Mouse (Mus musculus) intestine, postnatal 0 days (tissue): ENCODE results near the gene Aplp2. TPM values are rescaled to one million over a fixed set of nuclear protein-coding genes. Genes with fewer than 3 reads are reported as not detected.

Source experiments
- ATAC-seq: fragments of 200-750 bp; cut with Nextera tagmentation; 2 replicates; pipeline ENCODE4 v1.8.0; 2017; ENCODE audit warnings: mild to moderate bottlenecking, moderate TSS enrichment, moderate library complexity
- H3K27ac ChIP-seq: fragments of 300-500 bp; sonication (generic); 2 replicates; pipeline ENCODE4 v1.5.1; 2014; ENCODE audit warnings: mild to moderate bottlenecking, low read depth, low read length, moderate library complexity
- H3K27me3 ChIP-seq: fragments of 300-500 bp; sonication (generic); replicated peaks from 2 replicates; pipeline ENCODE4 v1.6.1; 2014; ENCODE audit warnings: low read length, mixed read lengths; ENCODE audit not compliant: control insufficient read depth, insufficient read depth
- H3K36me3 ChIP-seq: fragments of 300-500 bp; sonication (generic); 2 replicates; pipeline ENCODE4 v1.6.1; 2014; ENCODE audit warnings: mild to moderate bottlenecking, moderate library complexity; ENCODE audit not compliant: control insufficient read depth, insufficient read depth
- H3K4me1 ChIP-seq: fragments of 300-500 bp; sonication (generic); replicated peaks from 2 replicates; pipeline ENCODE4 v1.6.1; 2014; ENCODE audit warnings: antibody characterized with exemption, low read length, mixed read lengths; ENCODE audit not compliant: control insufficient read depth, insufficient read depth
- H3K4me2 ChIP-seq: fragments of 300-500 bp; sonication (generic); replicated peaks from 2 replicates; pipeline ENCODE4 v1.6.1; 2014; ENCODE audit warnings: low read depth, mild to moderate bottlenecking, moderate library complexity
- H3K4me3 ChIP-seq: fragments of 300-500 bp; sonication (generic); 2 replicates; pipeline ENCODE4 v1.5.1; 2014; ENCODE audit warnings: low read depth, low read length
- H3K9ac ChIP-seq: fragments of 300-500 bp; sonication (generic); 2 replicates; pipeline ENCODE4 v1.6.1; 2014; ENCODE audit warnings: mild to moderate bottlenecking, low read depth, low read length
- H3K9me3 ChIP-seq: fragments of 300-500 bp; sonication (generic); 2 replicates; pipeline ENCODE4 v1.6.1; 2016; ENCODE audit warnings: mixed run types; ENCODE audit not compliant: control insufficient read depth
- CTCF ChIP-seq: sonication (generic); IDR thresholded peaks from 2 replicates; pipeline ENCODE4 v1.5.1; 2016; ENCODE audit warnings: low read depth, mild to moderate bottlenecking, control low read depth, antibody characterized with exemption, moderate library complexity
- WGBS: fragments of 180-500 bp; shearing (Covaris S2); extraction: QIAGEN DNeasy Blood & Tissue Kit; methylation state at CpG from one replicate; pipeline ENCODE4 v1.1.7; 2014; 5-methylcytosine and 5-hydroxymethylcytosine counted together
- polyA plus RNA-seq: library from polyadenylated mRNA; unstranded; fragments of >200 nt; fragmentation: Nextera tagmentation; extraction: Ambion mirVana; gene quantifications from 2 replicates; pipeline ENCODE4 v1.2.1, GENCODE M21; 2015

The Aplp2 gene
- polyA plus RNA-seq, 1 experiment from 2014 or later = 143 TPM

GRCm38 (mm10) chr9:31235489-31235888 is 23.9 kb upstream of the Aplp2 start:
- no peak overlapping the region for H3K4me3 ChIP-seq
- TF ChIP-seq CTCF = no peak
- no peak overlapping the region for H3K9ac ChIP-seq
- no peak overlapping the region for H3K4me2 ChIP-seq
- no peaks in the 10 kb centered on the region for H3K27me3 ChIP-seq
- H3K9me3 ChIP-seq = no peaks in the 10 kb centered on the region
- ATAC-seq = no peak
- no peak overlapping the region for H3K27ac ChIP-seq
- H3K36me3 ChIP-seq = no peaks in the 10 kb centered on the region
- H3K4me1 ChIP-seq = no peaks in the 10 kb centered on the region
- WGBS = 67% methylated on average over 9 of the region's 9 CpGs

- no peaks in the 10 kb centered on the region for H3K4me1 ChIP-seq
- H3K4me2 ChIP-seq = no peak overlapping the region
- 0 out of 2 replicates have a peak, but pooled peaks have one; percentile 13 for ATAC-seq
- 30% methylated on average over 4 of the region's 4 CpGs for WGBS
- TF ChIP-seq CTCF = no peak
- H3K27me3 ChIP-seq = no peaks in the 10 kb centered on the region
- no peak overlapping the region for H3K9ac ChIP-seq
- no peak overlapping the region for H3K4me3 ChIP-seq
- no peak overlapping the region for H3K27ac ChIP-seq
- H3K36me3 ChIP-seq = no peaks in the 10 kb centered on the region
- no peaks in the 10 kb centered on the region for H3K9me3 ChIP-seq
Measured at GRCm38 (mm10) chr9:31235030-31235429, 23.4 kb upstream of the Aplp2 start.

- TF ChIP-seq CTCF = no peak
- Histone ChIP-seq H3K4me1 (no peaks in the 10 kb centered on the region), H3K4me2 (no peak overlapping the region), H3K36me3 (no peaks in the 10 kb centered on the region), H3K9ac (no peak overlapping the region), H3K27me3 (no peaks in the 10 kb centered on the region), H3K27ac (no peak overlapping the region), H3K9me3 (no peaks in the 10 kb centered on the region), H3K4me3 (no peak overlapping the region)
- 81% methylated on average over 8 of the region's 8 CpGs for WGBS
- no peak for ATAC-seq
Measured at GRCm38 (mm10) chr9:31226541-31226940, 14.9 kb upstream of the Aplp2 start.

GRCm38 (mm10) chr9:31225808-31226207 is 14.2 kb upstream of the Aplp2 start:
- Histone ChIP-seq H3K4me2 (no peak overlapping the region), H3K9me3 (no peaks in the 10 kb centered on the region), H3K4me3 (no peak overlapping the region), H3K9ac (no peak overlapping the region), H3K27me3 (no peaks in the 10 kb centered on the region), H3K36me3 (no peaks in the 10 kb centered on the region), H3K27ac (no peak overlapping the region), H3K4me1 (no peaks in the 10 kb centered on the region)
- no peak for ATAC-seq
- WGBS = 78% methylated on average over 11 of the region's 11 CpGs
- no peak for TF ChIP-seq CTCF

- Histone ChIP-seq H3K27me3 (no peaks in the 10 kb centered on the region), H3K36me3 (no peaks in the 10 kb centered on the region), H3K27ac (no peak overlapping the region), H3K9me3 (no peaks in the 10 kb centered on the region), H3K9ac (no peak overlapping the region), H3K4me2 (no peak overlapping the region), H3K4me3 (no peak overlapping the region), H3K4me1 (no peaks in the 10 kb centered on the region)
- no peak for ATAC-seq
- 41% methylated on average over 4 of the region's 4 CpGs for WGBS
- no peak for TF ChIP-seq CTCF
Measured at GRCm38 (mm10) chr9:31223475-31223874, 11.9 kb upstream of the Aplp2 start.

GRCm38 (mm10) chr9:31221170-31221569 is 9.6 kb upstream of the Aplp2 start:
- no peaks in the 10 kb centered on the region for H3K9me3 ChIP-seq
- peak overlapping the region; percentile 31; the same call in 1 of the 2 replicates for H3K4me2 ChIP-seq
- H3K27me3 ChIP-seq = no peaks in the 10 kb centered on the region
- no peak for TF ChIP-seq CTCF
- H3K36me3 ChIP-seq = no peaks in the 10 kb centered on the region
- no peak overlapping the region for H3K9ac ChIP-seq
- no peak for ATAC-seq
- H3K27ac ChIP-seq = no peak overlapping the region
- no peaks in the 10 kb centered on the region for H3K4me1 ChIP-seq
- H3K4me3 ChIP-seq = no peak overlapping the region
- WGBS = 40% methylated on average over 10 of the region's 10 CpGs
